Mouse (Mus musculus): ENCODE data around the gene Tbl3. TPM values are rescaled to one million over a fixed set of nuclear protein-coding genes. Genes with fewer than 3 reads are reported as not detected.

The Tbl3 gene
- polyA plus RNA-seq, 1 experiment from 2014 or later: 79.8 TPM

DNA sequence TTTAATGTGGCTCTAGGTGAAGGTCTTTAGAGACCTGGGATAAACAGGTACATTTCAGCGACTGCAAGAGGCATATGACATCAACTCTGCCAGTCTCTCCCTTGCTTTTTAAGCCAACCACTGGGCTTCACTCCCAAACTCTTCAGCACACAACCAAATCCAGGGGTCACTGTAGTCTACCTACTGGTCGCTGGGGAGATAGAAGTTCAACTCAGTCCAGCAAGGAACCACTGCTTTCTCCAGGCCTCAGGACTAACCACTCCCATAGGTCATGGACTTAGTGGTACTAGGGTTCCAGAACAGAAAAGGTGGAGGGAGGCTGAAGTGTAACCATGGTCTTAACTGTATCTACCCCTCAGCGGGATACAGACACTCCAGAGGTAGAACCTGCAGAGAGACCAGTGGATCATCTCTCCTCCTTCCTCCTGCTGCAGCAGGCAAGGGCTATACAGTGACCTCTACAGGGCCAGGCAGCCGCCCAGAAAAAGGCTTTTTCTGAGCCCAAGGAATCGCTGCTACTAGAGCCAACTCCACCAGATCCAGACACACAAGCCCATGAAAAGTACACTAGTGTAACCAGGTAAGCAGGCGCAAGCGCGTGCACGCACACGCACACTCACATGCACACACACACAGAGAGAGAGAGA is 58.6 kb downstream of the Tbl3 start:
- Histone ChIP-seq H3K4me1 (peaks cover 54% of the 10 kb centered on the region), H3K9me3 (no peaks in the 10 kb centered on the region), H3K4me2 (replicated peaks) (peak overlapping the region; percentile 86), H3K4me3 (peak overlapping the region; percentile 80), H3K27me3 (0 out of 2 replicates have a peak, but pooled peaks cover 3% of the 10 kb centered on the region), H3K27ac (no peak overlapping the region), H3K9ac (peak overlapping the region; percentile 90), H3K36me3 (peaks cover 32% of the 10 kb centered on the region)
- WGBS: 69% methylated on average over 10 of the region's 10 CpGs
- ATAC-seq (ENCODE audit: low FRiP score, low read depth): no peak

Other genes with a start within 250 kb of the Tbl3 start
- 38.3 and 45.7 TPM in 2 replicates for gene E4f1, start 237.3 kb downstream of the Tbl3 start, polyA plus RNA-seq (2015; fragmentation: Nextera tagmentation; extraction: Ambion mirVana)
- gene Pgp, start 237.3 kb downstream of the Tbl3 start, polyA plus RNA-seq (2015; fragmentation: Nextera tagmentation; extraction: Ambion mirVana): 50.2 and 51.3 TPM in 2 replicates
- not detected in 2 replicates for gene Bricd5, start 233.8 kb downstream of the Tbl3 start, polyA plus RNA-seq (2015; fragmentation: Nextera tagmentation; extraction: Ambion mirVana)
- 33.1 and 35.6 TPM in 2 replicates for gene Mlst8, start 228.6 kb downstream of the Tbl3 start, polyA plus RNA-seq (2015; fragmentation: Nextera tagmentation; extraction: Ambion mirVana)
- 5.0 and 5.2 TPM in 2 replicates for gene Caskin1, start 219.1 kb downstream of the Tbl3 start, polyA plus RNA-seq (2015; fragmentation: Nextera tagmentation; extraction: Ambion mirVana)
- gene Traf7, start 179.7 kb downstream of the Tbl3 start, polyA plus RNA-seq (2015; fragmentation: Nextera tagmentation; extraction: Ambion mirVana): 96.2 and 103 TPM in 2 replicates
- 3.4 TPM in 2 replicates for gene Rab26, start 173.4 kb downstream of the Tbl3 start, polyA plus RNA-seq (2015; fragmentation: Nextera tagmentation; extraction: Ambion mirVana)
- 22.3 and 36.6 TPM in 2 replicates for gene Pkd1, start 157.8 kb downstream of the Tbl3 start, polyA plus RNA-seq (2015; fragmentation: Nextera tagmentation; extraction: Ambion mirVana)
- 65.5 and 72.2 TPM in 2 replicates for gene Tsc2, start 75.0 kb downstream of the Tbl3 start, polyA plus RNA-seq (2015; fragmentation: Nextera tagmentation; extraction: Ambion mirVana)
- 23.7 and 25.0 TPM in 2 replicates for gene Nthl1, start 75.0 kb downstream of the Tbl3 start, polyA plus RNA-seq (2015; fragmentation: Nextera tagmentation; extraction: Ambion mirVana)
- 58.1 and 59.3 TPM in 2 replicates for gene Slc9a3r2, start 57.3 kb downstream of the Tbl3 start, polyA plus RNA-seq (2015; fragmentation: Nextera tagmentation; extraction: Ambion mirVana)
- gene Npw, start 49.2 kb downstream of the Tbl3 start, polyA plus RNA-seq (2015; fragmentation: Nextera tagmentation; extraction: Ambion mirVana): 0.80 TPM in 2 replicates
- gene Zfp598, start 38.0 kb downstream of the Tbl3 start, polyA plus RNA-seq (2015; fragmentation: Nextera tagmentation; extraction: Ambion mirVana): 22.2 and 24.7 TPM in 2 replicates
- gene Syngr3, start 17.7 kb downstream of the Tbl3 start, polyA plus RNA-seq (2015; fragmentation: Nextera tagmentation; extraction: Ambion mirVana): 7.8 and 8.4 TPM in 2 replicates
- gene Gfer, start 11.5 kb downstream of the Tbl3 start, polyA plus RNA-seq (2015; fragmentation: Nextera tagmentation; extraction: Ambion mirVana): 46.6 and 48.1 TPM in 2 replicates
- 2.5 and 3.1 TPM in 2 replicates for gene Noxo1, start 11.4 kb downstream of the Tbl3 start, polyA plus RNA-seq (2015; fragmentation: Nextera tagmentation; extraction: Ambion mirVana)
- gene Rnf151, start 10.4 kb upstream of the Tbl3 start, polyA plus RNA-seq (2015; fragmentation: Nextera tagmentation; extraction: Ambion mirVana): not detected in 2 replicates
- gene Rps2, start 10.5 kb upstream of the Tbl3 start, polyA plus RNA-seq (2015; fragmentation: Nextera tagmentation; extraction: Ambion mirVana): 1,267 and 1,298 TPM in 2 replicates
- 206 and 215 TPM in 2 replicates for gene Ndufb10, start 16.8 kb upstream of the Tbl3 start, polyA plus RNA-seq (2015; fragmentation: Nextera tagmentation; extraction: Ambion mirVana)
- gene Rpl3l, start 20.2 kb upstream of the Tbl3 start, polyA plus RNA-seq (2015; fragmentation: Nextera tagmentation; extraction: Ambion mirVana): not detected in 2 replicates
- gene Msrb1, start 29.0 kb upstream of the Tbl3 start, polyA plus RNA-seq (2015; fragmentation: Nextera tagmentation; extraction: Ambion mirVana): 23.1 and 26.0 TPM in 2 replicates
- gene Hs3st6, start 45.3 kb upstream of the Tbl3 start, polyA plus RNA-seq (2015; fragmentation: Nextera tagmentation; extraction: Ambion mirVana): 2.6 and 3.7 TPM in 2 replicates
- gene Meiob, start 96.6 kb upstream of the Tbl3 start, polyA plus RNA-seq (2015; fragmentation: Nextera tagmentation; extraction: Ambion mirVana): not detected in 2 replicates
- gene Hagh, start 132.5 kb upstream of the Tbl3 start, polyA plus RNA-seq (2015; fragmentation: Nextera tagmentation; extraction: Ambion mirVana): 27.6 and 28.0 TPM in 2 replicates
- gene Fahd1, start 142.7 kb upstream of the Tbl3 start, polyA plus RNA-seq (2015; fragmentation: Nextera tagmentation; extraction: Ambion mirVana): 18.4 and 20.4 TPM in 2 replicates
- 0.26 and 0.50 TPM in 2 replicates for gene Igfals, start 158.3 kb upstream of the Tbl3 start, polyA plus RNA-seq (2015; fragmentation: Nextera tagmentation; extraction: Ambion mirVana)
- 49.6 and 49.8 TPM in 2 replicates for gene Nubp2, start 178.7 kb upstream of the Tbl3 start, polyA plus RNA-seq (2015; fragmentation: Nextera tagmentation; extraction: Ambion mirVana)
- 38.5 and 40.0 TPM in 2 replicates for gene Spsb3, start 179.0 kb upstream of the Tbl3 start, polyA plus RNA-seq (2015; fragmentation: Nextera tagmentation; extraction: Ambion mirVana)
- 33.9 and 35.6 TPM in 2 replicates for gene Eme2, start 187.4 kb upstream of the Tbl3 start, polyA plus RNA-seq (2015; fragmentation: Nextera tagmentation; extraction: Ambion mirVana)
- gene Mrps34, start 187.5 kb upstream of the Tbl3 start, polyA plus RNA-seq (2015; fragmentation: Nextera tagmentation; extraction: Ambion mirVana): 80.4 and 83.3 TPM in 2 replicates
- gene Nme3, start 188.8 kb upstream of the Tbl3 start, polyA plus RNA-seq (2015; fragmentation: Nextera tagmentation; extraction: Ambion mirVana): 35.5 and 38.2 TPM in 2 replicates
- 42.7 and 45.2 TPM in 2 replicates for gene Mapk8ip3, start 229.3 kb upstream of the Tbl3 start, polyA plus RNA-seq (2015; fragmentation: Nextera tagmentation; extraction: Ambion mirVana)